Mouse (Mus musculus): ENCODE data around the gene Cfap100.

- TF ChIP-seq CTCF (IDR thresholded peaks at IDR 0.05; ENCODE audit: low read depth) (no peak), EP300 (IDR thresholded peaks at IDR 0.05; ENCODE audit: low read depth) (no peak)
Observed at GRCm38 (mm10) chr6:90462841-90463227, 34.2 kb upstream of the Cfap100 start.

Measured in liver, postnatal 0 days (tissue).